Mouse (Mus musculus): Measurements from ENCODE around the gene Popdc2. TPM values are rescaled to one million over a fixed set of nuclear protein-coding genes. Genes with fewer than 3 reads are reported as not detected.

The Popdc2 gene
- polyA plus RNA-seq, 1 experiment: 3.3 TPM

GRCm38 (mm10) chr16:38348217-38348761 lies 13.7 kb upstream of the Popdc2 start:
- DNase-seq (ENCODE audit: low read depth in 1 of 2, low spot score in 2 of 2): no peak
- TF ChIP-seq CTCF (IDR thresholded peaks at IDR 0.05; ENCODE audit: extremely low read depth, insufficient read depth, insufficient read length, insufficient replicate concordance) (no peak), POLR2A (IDR thresholded peaks at IDR 0.05; ENCODE audit: low read depth, low read length) (no peak)
- WGBS: 78% methylated on average over 9 of the region's 9 CpGs
- no peak overlapping the region for H3K4me3 ChIP-seq (ENCODE audit: extremely low read depth, insufficient read depth, insufficient read length)
- no peaks in the 10 kb centered on the region for H3K27me3 ChIP-seq (ENCODE audit: control insufficient read depth, insufficient read depth, low read length)
- no peak overlapping the region for H3K27ac ChIP-seq (ENCODE audit: insufficient read depth, low read length)
- peaks cover 20% of the 10 kb centered on the region for H3K36me3 ChIP-seq (ENCODE audit: control insufficient read depth, insufficient read depth, low read length)
- H3K4me1 ChIP-seq (ENCODE audit: control insufficient read depth, insufficient read depth, insufficient read length): peaks cover 6% of the 10 kb centered on the region; the same call in 1 of the 2 replicates

- DNase-seq (ENCODE audit: low read depth in 1 of 2, low spot score in 2 of 2): no peak
- TF ChIP-seq POLR2A (IDR thresholded peaks at IDR 0.05; ENCODE audit: low read depth, low read length) (no peak), CTCF (IDR thresholded peaks at IDR 0.05; ENCODE audit: extremely low read depth, insufficient read depth, insufficient read length, insufficient replicate concordance) (no peak)
- no peak overlapping the region for H3K27ac ChIP-seq (ENCODE audit: insufficient read depth, low read length)
- H3K4me1 ChIP-seq (ENCODE audit: control insufficient read depth, insufficient read depth, insufficient read length): peaks cover 6% of the 10 kb centered on the region; the same call in 1 of the 2 replicates
- peaks cover 24% of the 10 kb centered on the region for H3K36me3 ChIP-seq (ENCODE audit: control insufficient read depth, insufficient read depth, low read length)
- no peaks in the 10 kb centered on the region for H3K27me3 ChIP-seq (ENCODE audit: control insufficient read depth, insufficient read depth, low read length)
- no peak overlapping the region for H3K4me3 ChIP-seq (ENCODE audit: extremely low read depth, insufficient read depth, insufficient read length)
- WGBS: 74% methylated on average over 2 of the region's 2 CpGs
Measured at GRCm38 (mm10) chr16:38349881-38350280, 12.1 kb upstream of the Popdc2 start.

- Histone ChIP-seq H3K4me1 (ENCODE audit: control insufficient read depth, insufficient read depth, insufficient read length) (peaks cover 6% of the 10 kb centered on the region; the same call in 1 of the 2 replicates), H3K27ac (ENCODE audit: insufficient read depth, low read length) (no peak overlapping the region), H3K4me3 (ENCODE audit: extremely low read depth, insufficient read depth, insufficient read length) (no peak overlapping the region), H3K27me3 (ENCODE audit: control insufficient read depth, insufficient read depth, low read length) (no peaks in the 10 kb centered on the region), H3K36me3 (ENCODE audit: control insufficient read depth, insufficient read depth, low read length) (peaks cover 25% of the 10 kb centered on the region)
- DNase-seq (ENCODE audit: low read depth in 1 of 2, low spot score in 2 of 2): no peak
- TF ChIP-seq CTCF (IDR thresholded peaks at IDR 0.05; ENCODE audit: extremely low read depth, insufficient read depth, insufficient read length, insufficient replicate concordance): no peak
- no peak for TF ChIP-seq POLR2A (IDR thresholded peaks at IDR 0.05; ENCODE audit: low read depth, low read length)
- WGBS: 82% methylated on average over 7 of the region's 7 CpGs
Measured at GRCm38 (mm10) chr16:38350361-38350855, 11.6 kb upstream of the Popdc2 start.

GRCm38 (mm10) chr16:38350939-38351338 lies 11.1 kb upstream of the Popdc2 start:
- 70% methylated on average over 6 of the region's 6 CpGs for WGBS
- DNase-seq (ENCODE audit: low read depth in 1 of 2, low spot score in 2 of 2): no peak
- H3K27me3 ChIP-seq (ENCODE audit: control insufficient read depth, insufficient read depth, low read length): no peaks in the 10 kb centered on the region
- H3K27ac ChIP-seq (ENCODE audit: insufficient read depth, low read length): no peak overlapping the region
- no peak overlapping the region for H3K4me3 ChIP-seq (ENCODE audit: extremely low read depth, insufficient read depth, insufficient read length)
- no peak for TF ChIP-seq CTCF (IDR thresholded peaks at IDR 0.05; ENCODE audit: extremely low read depth, insufficient read depth, insufficient read length, insufficient replicate concordance)
- TF ChIP-seq POLR2A (IDR thresholded peaks at IDR 0.05; ENCODE audit: low read depth, low read length): no peak
- H3K4me1 ChIP-seq (ENCODE audit: control insufficient read depth, insufficient read depth, insufficient read length): peaks cover 6% of the 10 kb centered on the region; the same call in 1 of the 2 replicates
- H3K36me3 ChIP-seq (ENCODE audit: control insufficient read depth, insufficient read depth, low read length): peaks cover 25% of the 10 kb centered on the region

GRCm38 (mm10) chr16:38352031-38352430 lies 10.0 kb upstream of the Popdc2 start:
- 81% methylated on average over 7 of the region's 7 CpGs for WGBS
- Histone ChIP-seq H3K27me3 (ENCODE audit: control insufficient read depth, insufficient read depth, low read length) (no peaks in the 10 kb centered on the region), H3K36me3 (ENCODE audit: control insufficient read depth, insufficient read depth, low read length) (peaks cover 30% of the 10 kb centered on the region)

GRCm38 (mm10) chr16:38352851-38353250 lies 9.2 kb upstream of the Popdc2 start:
- Histone ChIP-seq H3K27ac (ENCODE audit: insufficient read depth, low read length) (no peak overlapping the region), H3K36me3 (ENCODE audit: control insufficient read depth, insufficient read depth, low read length) (peaks cover 30% of the 10 kb centered on the region)

More at GRCm38 (mm10) chr16:38352031-38352430, 10.0 kb upstream of the Popdc2 start:
- TF ChIP-seq POLR2A (IDR thresholded peaks at IDR 0.05; ENCODE audit: low read depth, low read length) (no peak), CTCF (IDR thresholded peaks at IDR 0.05; ENCODE audit: extremely low read depth, insufficient read depth, insufficient read length, insufficient replicate concordance) (no peak)
- peaks cover 6% of the 10 kb centered on the region; the same call in 1 of the 2 replicates for H3K4me1 ChIP-seq (ENCODE audit: control insufficient read depth, insufficient read depth, insufficient read length)
- no peak overlapping the region for H3K27ac ChIP-seq (ENCODE audit: insufficient read depth, low read length)
- DNase-seq (ENCODE audit: low read depth in 1 of 2, low spot score in 2 of 2): no peak
- H3K4me3 ChIP-seq (ENCODE audit: extremely low read depth, insufficient read depth, insufficient read length): no peak overlapping the region

GRCm38 (mm10) chr16:38353642-38354041 lies 8.4 kb upstream of the Popdc2 start:
- H3K36me3 ChIP-seq (ENCODE audit: control insufficient read depth, insufficient read depth, low read length): peaks cover 30% of the 10 kb centered on the region

More at GRCm38 (mm10) chr16:38352851-38353250, 9.2 kb upstream of the Popdc2 start:
- Histone ChIP-seq H3K4me1 (ENCODE audit: control insufficient read depth, insufficient read depth, insufficient read length) (peaks cover 6% of the 10 kb centered on the region; the same call in 1 of the 2 replicates), H3K4me3 (ENCODE audit: extremely low read depth, insufficient read depth, insufficient read length) (no peak overlapping the region), H3K27me3 (ENCODE audit: control insufficient read depth, insufficient read depth, low read length) (no peaks in the 10 kb centered on the region)
- DNase-seq (ENCODE audit: low read depth in 1 of 2, low spot score in 2 of 2): no peak
- no peak for TF ChIP-seq CTCF (IDR thresholded peaks at IDR 0.05; ENCODE audit: extremely low read depth, insufficient read depth, insufficient read length, insufficient replicate concordance)
- TF ChIP-seq POLR2A (IDR thresholded peaks at IDR 0.05; ENCODE audit: low read depth, low read length): no peak

More at GRCm38 (mm10) chr16:38353642-38354041, 8.4 kb upstream of the Popdc2 start:
- DNase-seq (ENCODE audit: low read depth in 1 of 2, low spot score in 2 of 2): no peak
- Histone ChIP-seq H3K4me1 (ENCODE audit: control insufficient read depth, insufficient read depth, insufficient read length) (peaks cover 3% of the 10 kb centered on the region; the same call in 1 of the 2 replicates), H3K4me3 (ENCODE audit: extremely low read depth, insufficient read depth, insufficient read length) (no peak overlapping the region), H3K27ac (ENCODE audit: insufficient read depth, low read length) (no peak overlapping the region), H3K27me3 (ENCODE audit: control insufficient read depth, insufficient read depth, low read length) (no peaks in the 10 kb centered on the region)
- 93% methylated on average over 2 of the region's 2 CpGs for WGBS
- no peak for TF ChIP-seq POLR2A (IDR thresholded peaks at IDR 0.05; ENCODE audit: low read depth, low read length)
- TF ChIP-seq CTCF (IDR thresholded peaks at IDR 0.05; ENCODE audit: extremely low read depth, insufficient read depth, insufficient read length, insufficient replicate concordance): no peak

Measured in spleen, adult 2 months (tissue).